Mouse (Mus musculus): ENCODE data around the gene Fam111a. TPM values are rescaled to one million over a fixed set of nuclear protein-coding genes. Genes with fewer than 3 reads are reported as not detected.

Gene Fam111a
- polyA plus RNA-seq, 1 experiment = 17.4 TPM

- H3K79me3 ChIP-seq (ENCODE audit: low read depth) = no peaks in the 10 kb centered on the region
- TF ChIP-seq MAX (IDR thresholded peaks at IDR 0.05) (no peak), CTCF (IDR thresholded peaks at IDR 0.05; ENCODE audit: control insufficient read depth, insufficient read depth, insufficient read length) (peak; percentile 7)
- peak overlapping the region; percentile 74 for H3ac ChIP-seq (ENCODE audit: control insufficient read depth, insufficient read length, low read depth)
- H3K36me3 ChIP-seq (ENCODE audit: control insufficient read depth, insufficient read depth) = no peaks in the 10 kb centered on the region
- no peaks in the 10 kb centered on the region for H3K79me2 ChIP-seq (ENCODE audit: control insufficient read depth, insufficient read depth)
- H3K4me3 ChIP-seq (ENCODE audit: insufficient read depth, poor library complexity, severe bottlenecking) = peak overlapping the region; percentile 21
- no peaks in the 10 kb centered on the region for H3K27me3 ChIP-seq (ENCODE audit: control insufficient read depth, insufficient read depth, insufficient read length)
These were observed 27.6 kb upstream of the Fam111a start for GRCm38 (mm10) chr19:12517671-12518540.

- no peak overlapping the region for H3K4me3 ChIP-seq (ENCODE audit: insufficient read depth, poor library complexity, severe bottlenecking)
- H3K79me3 ChIP-seq (ENCODE audit: low read depth) = no peaks in the 10 kb centered on the region
- no peak for TF ChIP-seq CEBPB (IDR thresholded peaks at IDR 0.05; ENCODE audit: low read depth)
- no peaks in the 10 kb centered on the region for H3K27me3 ChIP-seq (ENCODE audit: control insufficient read depth, insufficient read depth, insufficient read length)
- H3K36me3 ChIP-seq (ENCODE audit: control insufficient read depth, insufficient read depth) = no peaks in the 10 kb centered on the region
- no peak overlapping the region for H3ac ChIP-seq (ENCODE audit: control insufficient read depth, insufficient read length, low read depth)
- H3K79me2 ChIP-seq (ENCODE audit: control insufficient read depth, insufficient read depth) = no peaks in the 10 kb centered on the region
These were observed 27.0 kb upstream of the Fam111a start for GRCm38 (mm10) chr19:12518541-12518890.

GRCm38 (mm10) chr19:12523377-12523776, 22.2 kb upstream of the Fam111a start:
- no peak overlapping the region for H3K4me3 ChIP-seq (ENCODE audit: insufficient read depth, poor library complexity, severe bottlenecking)
- no peaks in the 10 kb centered on the region for H3K79me3 ChIP-seq (ENCODE audit: low read depth)
- no peaks in the 10 kb centered on the region for H3K79me2 ChIP-seq (ENCODE audit: control insufficient read depth, insufficient read depth)
- no peaks in the 10 kb centered on the region for H3K27me3 ChIP-seq (ENCODE audit: control insufficient read depth, insufficient read depth, insufficient read length)
- no peaks in the 10 kb centered on the region for H3K36me3 ChIP-seq (ENCODE audit: control insufficient read depth, insufficient read depth)
- no peak for TF ChIP-seq FOSL1 (IDR thresholded peaks at IDR 0.05; ENCODE audit: insufficient read depth, low read length, poor library complexity, severe bottlenecking)
- TF ChIP-seq CTCF (IDR thresholded peaks at IDR 0.05; ENCODE audit: control insufficient read depth, insufficient read depth, insufficient read length) = no peak
- TF ChIP-seq CEBPB (IDR thresholded peaks at IDR 0.05; ENCODE audit: low read depth) = no peak
- no peak for TF ChIP-seq MYOD1 (IDR thresholded peaks at IDR 0.05; ENCODE audit: control insufficient read depth, insufficient read length, low read depth)
- no peak for TF ChIP-seq MAX (IDR thresholded peaks at IDR 0.05)
- no peak for TF ChIP-seq MYOG (IDR thresholded peaks at IDR 0.05; ENCODE audit: control insufficient read depth, extremely low read depth, insufficient read length)
- no peak for TF ChIP-seq USF1 (IDR thresholded peaks at IDR 0.05; ENCODE audit: low read depth)
- H3ac ChIP-seq (ENCODE audit: control insufficient read depth, insufficient read length, low read depth) = no peak overlapping the region

GRCm38 (mm10) chr19:12537168-12537567, 8.4 kb upstream of the Fam111a start:
- TF ChIP-seq MYOG (IDR thresholded peaks at IDR 0.05; ENCODE audit: control insufficient read depth, extremely low read depth, insufficient read length) = no peak
- TF ChIP-seq MAX (IDR thresholded peaks at IDR 0.05) = no peak
- no peak for TF ChIP-seq FOSL1 (IDR thresholded peaks at IDR 0.05; ENCODE audit: insufficient read depth, low read length, poor library complexity, severe bottlenecking)
- TF ChIP-seq CTCF (IDR thresholded peaks at IDR 0.05; ENCODE audit: control insufficient read depth, insufficient read depth, insufficient read length) = no peak
- TF ChIP-seq CEBPB (IDR thresholded peaks at IDR 0.05; ENCODE audit: low read depth) = no peak
- no peak for TF ChIP-seq MYOD1 (IDR thresholded peaks at IDR 0.05; ENCODE audit: control insufficient read depth, insufficient read length, low read depth)
- no peak for TF ChIP-seq USF1 (IDR thresholded peaks at IDR 0.05; ENCODE audit: low read depth)
- Histone ChIP-seq H3ac (ENCODE audit: control insufficient read depth, insufficient read length, low read depth) (no peak overlapping the region), H3K79me3 (ENCODE audit: low read depth) (no peaks in the 10 kb centered on the region), H3K27me3 (ENCODE audit: control insufficient read depth, insufficient read depth, insufficient read length) (no peaks in the 10 kb centered on the region), H3K79me2 (ENCODE audit: control insufficient read depth, insufficient read depth) (no peaks in the 10 kb centered on the region), H3K36me3 (ENCODE audit: control insufficient read depth, insufficient read depth) (no peaks in the 10 kb centered on the region), H3K4me3 (ENCODE audit: insufficient read depth, poor library complexity, severe bottlenecking) (no peak overlapping the region)

- TF ChIP-seq FOSL1 (IDR thresholded peaks at IDR 0.05; ENCODE audit: insufficient read depth, low read length, poor library complexity, severe bottlenecking) (no peak), CEBPB (IDR thresholded peaks at IDR 0.05; ENCODE audit: low read depth) (no peak), MYOD1 (IDR thresholded peaks at IDR 0.05; ENCODE audit: control insufficient read depth, insufficient read length, low read depth) (no peak), CTCF (IDR thresholded peaks at IDR 0.05; ENCODE audit: control insufficient read depth, insufficient read depth, insufficient read length) (no peak), MYOG (IDR thresholded peaks at IDR 0.05; ENCODE audit: control insufficient read depth, extremely low read depth, insufficient read length) (no peak), USF1 (IDR thresholded peaks at IDR 0.05; ENCODE audit: low read depth) (no peak), MAX (IDR thresholded peaks at IDR 0.05) (no peak)
- Histone ChIP-seq H3K27me3 (ENCODE audit: control insufficient read depth, insufficient read depth, insufficient read length) (no peaks in the 10 kb centered on the region), H3K79me2 (ENCODE audit: control insufficient read depth, insufficient read depth) (no peaks in the 10 kb centered on the region), H3ac (ENCODE audit: control insufficient read depth, insufficient read length, low read depth) (no peak overlapping the region), H3K36me3 (ENCODE audit: control insufficient read depth, insufficient read depth) (no peaks in the 10 kb centered on the region), H3K79me3 (ENCODE audit: low read depth) (no peaks in the 10 kb centered on the region), H3K4me3 (ENCODE audit: insufficient read depth, poor library complexity, severe bottlenecking) (no peak overlapping the region)
These were observed 5.6 kb upstream of the Fam111a start for GRCm38 (mm10) chr19:12539975-12540374.

- Histone ChIP-seq H3K79me2 (ENCODE audit: control insufficient read depth, insufficient read depth) (no peaks in the 10 kb centered on the region), H3K36me3 (ENCODE audit: control insufficient read depth, insufficient read depth) (no peaks in the 10 kb centered on the region), H3K79me3 (ENCODE audit: low read depth) (no peaks in the 10 kb centered on the region), H3ac (ENCODE audit: control insufficient read depth, insufficient read length, low read depth) (no peak overlapping the region), H3K4me3 (ENCODE audit: insufficient read depth, poor library complexity, severe bottlenecking) (no peak overlapping the region), H3K27me3 (ENCODE audit: control insufficient read depth, insufficient read depth, insufficient read length) (no peaks in the 10 kb centered on the region)
- no peak for TF ChIP-seq MYOG (IDR thresholded peaks at IDR 0.05; ENCODE audit: control insufficient read depth, extremely low read depth, insufficient read length)
- no peak for TF ChIP-seq MYOD1 (IDR thresholded peaks at IDR 0.05; ENCODE audit: control insufficient read depth, insufficient read length, low read depth)
- no peak for TF ChIP-seq FOSL1 (IDR thresholded peaks at IDR 0.05; ENCODE audit: insufficient read depth, low read length, poor library complexity, severe bottlenecking)
- no peak for TF ChIP-seq CTCF (IDR thresholded peaks at IDR 0.05; ENCODE audit: control insufficient read depth, insufficient read depth, insufficient read length)
- TF ChIP-seq MAX (IDR thresholded peaks at IDR 0.05) = no peak
- no peak for TF ChIP-seq CEBPB (IDR thresholded peaks at IDR 0.05; ENCODE audit: low read depth)
- no peak for TF ChIP-seq USF1 (IDR thresholded peaks at IDR 0.05; ENCODE audit: low read depth)
These were observed 4.8 kb upstream of the Fam111a start for GRCm38 (mm10) chr19:12540727-12541126.

All from C2C12 (cell line).